Mouse (Mus musculus) forebrain, embryonic 14.5 days (tissue): ENCODE results near the gene Gpnmb. TPM values are rescaled to one million over a fixed set of nuclear protein-coding genes. Genes with fewer than 3 reads are reported as not detected.

Experiments
- ATAC-seq: fragments of 200-750 bp; cut with Nextera tagmentation; 2 replicates; pipeline ENCODE4 v1.8.0; 2017; ENCODE audit warnings: mild to moderate bottlenecking, moderate library complexity
- DNase-seq: peaks from one replicate; pipeline ENCODE4 v3.0.0-alpha.2; 2015; ENCODE audit warnings: low spot score
- H3K27ac ChIP-seq: fragments of 300-500 bp; sonication (generic); 2 replicates; pipeline ENCODE4 v1.5.1; 2014; ENCODE audit warnings: low read depth, mild to moderate bottlenecking, control low read depth, low read length, moderate library complexity
- H3K27me3 ChIP-seq: fragments of 300-500 bp; sonication (generic); replicated peaks from 2 replicates; pipeline ENCODE4 v1.6.1; 2014; ENCODE audit warnings: low read length, control low read depth, mixed read lengths; ENCODE audit not compliant: control insufficient read depth, insufficient read depth
- H3K36me3 ChIP-seq: fragments of 300-500 bp; sonication (generic); 2 replicates; pipeline ENCODE4 v1.6.1; 2014; ENCODE audit warnings: low read length, control low read depth; ENCODE audit not compliant: control insufficient read depth, insufficient read depth
- H3K4me1 ChIP-seq: fragments of 300-500 bp; sonication (generic); 2 replicates; pipeline ENCODE4 v1.6.1; 2014; ENCODE audit warnings: antibody characterized with exemption, low read length, control low read depth; ENCODE audit not compliant: control insufficient read depth, insufficient read depth
- H3K4me2 ChIP-seq: fragments of 300-500 bp; sonication (generic); 2 replicates; pipeline ENCODE4 v1.6.1; 2014; ENCODE audit warnings: mild to moderate bottlenecking, control low read depth, low read length
- H3K4me3 ChIP-seq: fragments of 300-500 bp; sonication (generic); 2 replicates; pipeline ENCODE4 v1.5.1; 2014; ENCODE audit warnings: low read depth, low read length, control low read depth
- H3K9ac ChIP-seq: fragments of 300-500 bp; sonication (generic); 2 replicates; pipeline ENCODE4 v1.6.1; 2014; ENCODE audit warnings: mild to moderate bottlenecking, low read length, control low read depth, moderate library complexity
- H3K9me3 ChIP-seq: fragments of 300-500 bp; sonication (generic); replicated peaks from 2 replicates; pipeline ENCODE4 v1.6.1; 2016; ENCODE audit warnings: low read length, control low read depth, mixed read lengths; ENCODE audit not compliant: control insufficient read depth
- WGBS: fragments of 180-500 bp; shearing (Covaris S2); extraction: QIAGEN DNeasy Blood & Tissue Kit; methylation state at CpG from one replicate; pipeline ENCODE4 v1.1.7; 2014; 5-methylcytosine and 5-hydroxymethylcytosine counted together
- polyA plus RNA-seq: library from polyadenylated mRNA; unstranded; fragments of >200 nt; fragmentation: Nextera tagmentation; extraction: Ambion mirVana; gene quantifications from 2 replicates; pipeline ENCODE4 v1.2.1, GENCODE M21; 2014

Gene Gpnmb
- 0.80 and 0.83 TPM in 2 replicates for polyA plus RNA-seq

- H3K4me1 ChIP-seq = no peaks in the 10 kb centered on the region
- no peak within 1 kb of the TSS for H3K4me3 ChIP-seq
- H3K9me3 ChIP-seq = no peaks in the 10 kb centered on the region
- no peak within 1 kb of the TSS for H3K9ac ChIP-seq
- WGBS = 51% methylated on average over 28 of the region's 28 CpGs
- H3K4me2 ChIP-seq = no peak within 1 kb of the TSS
- no peaks in the 10 kb centered on the region for H3K36me3 ChIP-seq
- no peak within 1 kb of the TSS for H3K27ac ChIP-seq
- H3K27me3 ChIP-seq = no peaks in the 10 kb centered on the region
- DNase-seq (no peak), ATAC-seq (no peak)
Measured at GRCm38 (mm10) chr6:49036275-49037267, at the start of gene Gpnmb. Gene Gpnmb, plus strand, starts transcription at chr6:49036546.

GRCm38 (mm10) chr6:48989971-48990370, 46.4 kb upstream of the Gpnmb start:
- Histone ChIP-seq H3K9me3 (no peaks in the 10 kb centered on the region), H3K9ac (no peak overlapping the region), H3K27ac (no peak overlapping the region), H3K4me1 (no peaks in the 10 kb centered on the region), H3K4me2 (no peak overlapping the region), H3K36me3 (no peaks in the 10 kb centered on the region), H3K4me3 (no peak overlapping the region), H3K27me3 (no peaks in the 10 kb centered on the region)
- no peak for DNase-seq
- 94% methylated on average over 5 of the region's 5 CpGs for WGBS
- no peak for ATAC-seq

GRCm38 (mm10) chr6:48991991-48992390, 44.4 kb upstream of the Gpnmb start:
- Histone ChIP-seq H3K4me2 (no peak overlapping the region), H3K9me3 (no peaks in the 10 kb centered on the region), H3K27ac (no peak overlapping the region), H3K36me3 (no peaks in the 10 kb centered on the region), H3K27me3 (no peaks in the 10 kb centered on the region), H3K9ac (no peak overlapping the region), H3K4me3 (no peak overlapping the region), H3K4me1 (no peaks in the 10 kb centered on the region)
- no peak for ATAC-seq
- DNase-seq = no peak
- 76% methylated on average over 4 of the region's 4 CpGs for WGBS

- Histone ChIP-seq H3K4me2 (no peak overlapping the region), H3K9ac (no peak overlapping the region), H3K4me3 (no peak overlapping the region), H3K27me3 (no peaks in the 10 kb centered on the region), H3K4me1 (no peaks in the 10 kb centered on the region), H3K9me3 (no peaks in the 10 kb centered on the region), H3K27ac (no peak overlapping the region), H3K36me3 (no peaks in the 10 kb centered on the region)
- WGBS = 78% methylated on average over 6 of the region's 6 CpGs
- DNase-seq (no peak), ATAC-seq (no peak)
Measured at GRCm38 (mm10) chr6:48998186-48998585, 38.2 kb upstream of the Gpnmb start.

GRCm38 (mm10) chr6:48998796-48999195, 37.5 kb upstream of the Gpnmb start:
- H3K9me3 ChIP-seq = no peaks in the 10 kb centered on the region
- no peak overlapping the region for H3K4me2 ChIP-seq
- WGBS = 92% methylated on average over 4 of the region's 4 CpGs
- no peak overlapping the region for H3K27ac ChIP-seq
- H3K4me1 ChIP-seq = no peaks in the 10 kb centered on the region
- H3K9ac ChIP-seq = no peak overlapping the region
- DNase-seq (no peak), ATAC-seq (no peak)
- H3K27me3 ChIP-seq = no peaks in the 10 kb centered on the region
- no peak overlapping the region for H3K4me3 ChIP-seq
- H3K36me3 ChIP-seq = no peaks in the 10 kb centered on the region

- Histone ChIP-seq H3K9me3 (no peaks in the 10 kb centered on the region), H3K4me3 (no peak overlapping the region), H3K27ac (no peak overlapping the region), H3K27me3 (no peaks in the 10 kb centered on the region), H3K4me2 (no peak overlapping the region), H3K9ac (no peak overlapping the region), H3K4me1 (no peaks in the 10 kb centered on the region), H3K36me3 (no peaks in the 10 kb centered on the region)
- ATAC-seq (no peak), DNase-seq (peak; percentile 28)
- WGBS = 46% methylated on average over 4 of the region's 4 CpGs
Measured at GRCm38 (mm10) chr6:49003381-49003780, 33.0 kb upstream of the Gpnmb start.

- ATAC-seq = peak; percentile 55; the same call in 1 of the 2 replicates
- peak overlapping the region; percentile 2; the same call in 1 of the 2 replicates for H3K9ac ChIP-seq
Measured at GRCm38 (mm10) chr6:49007981-49008380, 28.4 kb upstream of the Gpnmb start.

GRCm38 (mm10) chr6:49008420-49009160, 27.8 kb upstream of the Gpnmb start:
- H3K27ac ChIP-seq = no peak overlapping the region
- 14% methylated on average over 13 of the region's 13 CpGs for WGBS
- H3K9ac ChIP-seq = peak overlapping the region; percentile 2; the same call in 1 of the 2 replicates
- peak; percentile 13 for DNase-seq
- no peaks in the 10 kb centered on the region for H3K36me3 ChIP-seq
- no peaks in the 10 kb centered on the region for H3K27me3 ChIP-seq
- H3K4me1 ChIP-seq = peaks cover 7% of the 10 kb centered on the region; the same call in 1 of the 2 replicates
- peak overlapping the region; percentile 17 for H3K4me3 ChIP-seq
- H3K4me2 ChIP-seq = peak overlapping the region; percentile 39
- H3K9me3 ChIP-seq = no peaks in the 10 kb centered on the region
- ATAC-seq = no peak

More at GRCm38 (mm10) chr6:49007981-49008380, 28.4 kb upstream of the Gpnmb start:
- WGBS = 1% methylated on average over 9 of the region's 9 CpGs
- Histone ChIP-seq H3K4me1 (peaks cover 7% of the 10 kb centered on the region; the same call in 1 of the 2 replicates), H3K4me3 (peak overlapping the region; percentile 17), H3K9me3 (no peaks in the 10 kb centered on the region), H3K4me2 (peak overlapping the region; percentile 39), H3K27me3 (no peaks in the 10 kb centered on the region), H3K27ac (no peak overlapping the region), H3K36me3 (no peaks in the 10 kb centered on the region)
- peak; percentile 81 for DNase-seq
